Mouse (Mus musculus): ENCODE measurements around the gene Gm37240. TPM values are rescaled to one million over a fixed set of nuclear protein-coding genes. Genes with fewer than 3 reads are reported as not detected.
"Not testable (repeated sequence)": the region's sequence is repeated elsewhere in the genome, so short reads cannot be mapped to it uniquely, and the experiment has no call there.

The Gm37240 gene
- total RNA-seq, 2 experiments from 2014 or later = 38.8 to 39.2 TPM

DNA sequence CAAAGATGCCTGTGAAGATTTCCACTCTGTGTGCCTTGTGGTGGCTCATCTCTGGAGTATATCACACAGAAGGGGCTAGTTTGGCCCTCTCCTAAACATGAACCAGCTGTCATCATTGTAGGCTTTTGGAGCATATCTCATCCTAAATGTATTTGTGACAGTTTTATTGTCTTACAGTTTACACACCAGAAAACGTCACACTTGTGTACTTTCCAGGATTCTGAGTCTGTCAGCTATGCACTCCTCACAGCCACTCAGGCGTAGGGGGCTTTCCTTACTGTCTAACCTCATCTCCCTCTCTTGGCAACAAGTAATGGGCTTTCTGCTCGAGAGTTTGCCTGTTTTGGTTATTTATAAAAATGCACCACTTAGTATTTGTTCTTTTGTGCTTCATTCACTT is 1021.6 kb downstream of the Gm37240 start:
- DNase-seq (ENCODE audit: low spot score) = no peak
- intact Hi-C loops (cut with DNase I) = no loop called here

- intact Hi-C loops (cut with DNase I); DNase-seq (ENCODE audit: low spot score): not testable (repeated sequence)
Observed at GRCm38 (mm10) chr3:84861817-84862216, 1025.5 kb downstream of the Gm37240 start.

DNA sequence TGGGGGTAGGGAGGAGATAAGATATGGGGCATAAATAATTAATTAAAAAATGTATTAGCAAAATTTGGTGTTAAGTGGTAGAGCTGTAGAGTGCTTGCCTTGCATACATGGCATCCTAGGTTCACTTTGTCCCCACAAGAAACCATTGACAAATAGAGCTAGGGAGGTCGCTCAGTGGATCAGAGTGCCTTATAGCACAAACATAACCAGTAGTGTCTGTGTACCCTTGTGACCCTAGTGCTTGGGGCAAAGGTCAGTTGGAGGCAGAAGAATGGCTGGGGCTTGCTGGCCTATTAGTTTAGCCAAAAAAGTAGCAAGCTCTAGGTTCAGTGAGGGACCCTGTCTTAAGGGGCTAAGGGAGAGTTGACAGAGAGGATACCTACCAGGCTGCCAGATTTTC is 1026.6 kb downstream of the Gm37240 start:
- DNase-seq (ENCODE audit: low spot score) = no peak
- intact Hi-C loops (cut with DNase I) = no loop called here

GRCm38 (mm10) chr3:84854440-84854839 is 1032.9 kb downstream of the Gm37240 start:
- intact Hi-C loops (cut with DNase I) = no loop called here

DNA sequence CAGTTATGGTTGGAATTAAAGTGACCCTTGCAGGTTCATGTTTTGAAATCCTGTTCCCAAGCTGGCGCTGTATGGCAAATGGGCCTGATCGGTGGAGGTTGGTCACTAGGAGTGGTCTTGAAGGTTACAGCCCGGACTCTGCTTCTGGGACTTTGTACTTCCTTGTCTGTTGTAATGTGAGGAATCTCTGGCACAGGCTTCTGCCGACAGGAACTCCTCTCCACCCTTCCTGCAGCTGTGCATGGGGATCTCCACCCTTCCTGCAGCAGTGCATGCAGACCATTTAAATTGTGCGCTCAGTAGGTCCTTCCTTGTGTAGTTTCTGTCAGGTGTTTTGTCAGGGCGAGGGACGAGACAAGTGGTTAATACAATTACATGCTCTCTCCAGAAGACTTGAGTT is 1034.4 kb downstream of the Gm37240 start:
- intact Hi-C loops (cut with DNase I) = no loop called here
- peak; percentile 60 for DNase-seq (ENCODE audit: low spot score)

More at GRCm38 (mm10) chr3:84854440-84854839, 1032.9 kb downstream of the Gm37240 start:
- DNase-seq (ENCODE audit: low spot score) = no peak

DNA sequence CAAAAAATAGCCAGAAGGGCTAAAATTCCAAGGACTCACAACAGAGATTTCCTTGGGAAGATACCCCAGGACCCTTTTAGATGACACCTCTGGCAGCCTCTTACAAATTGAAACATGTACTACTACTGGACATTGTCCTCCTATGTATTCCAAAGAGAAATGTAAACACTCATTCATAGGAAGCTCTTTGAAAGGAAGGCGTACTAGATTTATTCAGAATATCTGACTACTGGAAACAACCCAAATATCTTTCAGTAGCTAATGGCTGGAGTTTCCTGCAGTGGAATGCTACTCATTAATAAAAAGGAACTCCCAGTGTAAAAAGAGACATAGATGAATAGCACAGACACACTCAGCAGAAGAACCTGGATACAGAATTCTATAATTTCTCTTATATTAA is 1035.5 kb downstream of the Gm37240 start:
- intact Hi-C loops (cut with DNase I) = no loop called here
- no peak for DNase-seq (ENCODE audit: low spot score)

- intact Hi-C loops (cut with DNase I) = no loop called here
- no peak for DNase-seq (ENCODE audit: low spot score)
Observed at GRCm38 (mm10) chr3:84850418-84850817, 1036.9 kb downstream of the Gm37240 start.

DNA sequence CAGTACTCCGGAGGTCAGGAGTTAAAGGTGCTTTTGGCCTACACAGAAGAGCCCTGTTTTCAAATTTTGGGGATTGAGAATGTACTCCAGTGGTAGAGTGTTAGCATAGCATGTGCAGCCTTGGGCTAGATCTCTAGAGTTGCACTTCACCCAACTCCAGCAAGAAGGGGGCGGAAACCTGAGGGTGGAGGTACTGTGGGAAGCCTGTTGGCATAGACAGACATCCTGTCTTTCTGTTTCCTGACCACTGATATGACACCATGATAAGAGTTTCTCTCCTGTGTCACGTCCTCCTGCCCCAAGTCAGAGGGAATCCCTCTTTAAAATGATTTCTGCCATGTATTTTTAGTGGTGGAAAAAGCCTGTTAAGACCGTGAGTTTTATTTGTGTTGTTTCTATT is 1038.5 kb downstream of the Gm37240 start:
- intact Hi-C loops (cut with DNase I) = no loop called here

DNA sequence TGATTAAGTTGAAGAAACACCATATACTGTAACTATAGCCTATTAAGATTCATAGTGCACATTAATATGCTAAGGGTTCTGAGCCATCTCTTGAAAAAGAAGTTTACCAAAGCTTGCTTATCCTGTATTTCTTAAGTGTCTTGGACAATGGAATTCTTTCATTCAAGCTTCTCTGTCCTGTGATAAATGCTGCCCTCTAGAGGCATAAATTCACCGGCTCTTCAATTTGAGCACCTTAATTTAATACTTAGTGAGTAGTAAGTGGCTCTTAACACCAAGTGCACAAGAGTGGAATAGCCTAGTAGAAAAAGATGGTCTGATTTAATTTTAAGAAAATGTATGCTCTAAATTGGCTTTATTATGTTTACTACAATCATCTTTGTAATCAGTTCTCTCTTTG is 1043.7 kb downstream of the Gm37240 start:
- intact Hi-C loops (cut with DNase I) = loop anchor here (1.0 to 2.0 kb wide), 2 partner anchors 150 to 229 kb away; no protein-coding TSS in a partner anchor
- no peak for DNase-seq (ENCODE audit: low spot score)

More for the DNA sequence above, 1038.5 kb downstream of the Gm37240 start:
- DNase-seq (ENCODE audit: low spot score) = no peak

DNA sequence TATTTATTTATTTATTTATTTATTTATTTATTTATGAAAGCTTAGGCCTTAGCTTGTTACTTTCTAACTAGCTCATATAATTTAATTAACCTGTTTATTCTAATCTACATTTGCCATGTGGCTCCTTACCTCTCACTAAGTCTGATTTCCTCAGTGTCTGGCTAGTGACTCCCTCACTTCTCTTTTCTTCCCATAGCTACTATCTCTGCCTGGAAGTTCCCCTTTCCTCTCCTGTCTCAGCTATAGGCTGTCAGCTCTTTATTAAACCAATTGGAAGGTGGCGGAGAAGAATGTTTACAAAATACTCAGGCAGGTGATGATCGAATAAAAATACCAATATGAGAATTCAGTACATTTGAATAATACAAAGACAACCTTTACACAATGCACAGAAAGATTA is 1044.5 kb downstream of the Gm37240 start:
- no peak for DNase-seq (ENCODE audit: low spot score)
- intact Hi-C loops (cut with DNase I) = loop anchor here (1.0 to 2.0 kb wide), 2 partner anchors 149 to 228 kb away; no protein-coding TSS in a partner anchor

DNA sequence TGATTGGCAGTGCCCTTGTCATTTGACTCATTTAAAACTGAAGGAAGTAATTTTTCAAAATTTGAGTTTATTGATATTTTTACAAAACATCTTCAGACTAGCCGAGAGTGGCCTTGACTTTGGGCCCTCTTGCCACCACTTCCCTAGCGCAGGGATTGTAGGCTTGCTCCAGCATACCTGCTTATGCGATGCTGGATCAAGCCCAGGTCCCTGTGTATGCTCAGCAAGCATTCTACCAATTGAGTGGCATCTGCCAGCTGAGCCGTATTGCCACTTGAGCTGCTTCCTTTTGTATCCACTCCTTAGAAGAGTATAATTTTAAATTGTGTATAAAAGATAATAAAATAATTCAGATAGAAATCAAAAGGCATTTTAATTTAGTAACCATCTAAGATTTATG is 1046.0 kb downstream of the Gm37240 start:
- intact Hi-C loops (cut with DNase I) = no loop called here
- DNase-seq (ENCODE audit: low spot score) = no peak

DNA sequence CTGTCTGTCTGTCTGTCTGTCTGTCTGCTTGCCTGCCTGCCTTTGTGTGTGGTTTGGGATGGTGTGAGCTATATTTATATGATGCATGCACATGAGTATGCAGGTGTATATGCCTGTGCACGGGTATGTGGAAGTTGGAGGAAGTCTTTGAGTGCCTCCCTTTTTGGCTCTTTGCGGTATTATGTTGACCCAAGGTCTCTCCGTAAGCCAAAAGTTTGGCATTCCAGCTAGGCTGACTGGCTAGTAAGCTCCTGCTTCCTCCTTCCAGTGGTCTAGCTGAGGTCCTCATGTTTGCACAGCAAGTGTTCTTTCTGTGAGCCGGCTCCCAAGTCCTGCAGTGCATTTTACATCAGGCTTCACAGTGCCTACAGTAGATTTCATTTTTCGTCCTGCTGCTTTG is 1047.8 kb downstream of the Gm37240 start:
- no peak for DNase-seq (ENCODE audit: low spot score)
- intact Hi-C loops (cut with DNase I) = no loop called here

- intact Hi-C loops (cut with DNase I) = no loop called here
Observed at GRCm38 (mm10) chr3:84837984-84838383, 1049.3 kb downstream of the Gm37240 start.

DNA sequence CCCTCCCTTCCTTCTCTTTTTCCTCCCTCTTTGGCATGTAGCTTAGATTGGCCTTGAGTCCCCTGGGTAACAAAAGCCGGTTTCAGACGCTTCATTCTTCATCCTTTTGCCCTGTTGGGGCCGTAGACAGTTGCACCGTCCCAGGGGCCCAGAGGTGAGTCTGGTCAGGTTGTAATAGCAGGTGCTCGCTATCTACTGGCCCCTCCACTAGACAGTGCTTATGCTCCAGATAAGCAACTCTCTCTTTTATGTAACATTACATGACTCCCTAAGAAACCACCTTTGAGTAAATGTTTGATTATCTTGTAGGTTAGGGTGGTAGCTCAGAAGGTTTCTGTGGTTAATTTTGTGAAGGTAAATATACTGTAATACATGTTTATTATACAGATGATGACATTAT is 1051.3 kb downstream of the Gm37240 start:
- no peak for DNase-seq (ENCODE audit: low spot score)
- intact Hi-C loops (cut with DNase I) = no loop called here

More at GRCm38 (mm10) chr3:84837984-84838383, 1049.3 kb downstream of the Gm37240 start:
- DNase-seq (ENCODE audit: low spot score) = no peak

DNA sequence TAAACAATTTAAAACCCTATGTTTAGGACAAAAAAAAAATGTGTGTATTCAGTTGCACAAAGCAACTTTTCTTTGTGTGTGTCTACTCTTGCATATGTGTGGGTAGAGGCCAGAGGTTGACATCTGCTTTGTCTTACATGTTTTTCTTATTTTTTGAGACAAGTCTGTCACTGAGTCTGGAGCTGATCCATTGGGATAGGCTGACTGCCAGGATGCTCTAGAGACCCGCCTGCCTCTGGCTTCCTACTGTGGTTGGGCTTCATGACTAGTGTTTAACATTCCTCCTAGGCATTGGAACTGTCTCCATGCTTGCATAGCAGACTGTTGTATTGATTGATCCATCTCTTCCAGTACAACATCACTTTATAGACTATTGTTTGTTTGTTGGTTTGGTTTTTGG is 1058.0 kb downstream of the Gm37240 start:
- DNase-seq (ENCODE audit: low spot score) = no peak
- intact Hi-C loops (cut with DNase I) = no loop called here

DNA sequence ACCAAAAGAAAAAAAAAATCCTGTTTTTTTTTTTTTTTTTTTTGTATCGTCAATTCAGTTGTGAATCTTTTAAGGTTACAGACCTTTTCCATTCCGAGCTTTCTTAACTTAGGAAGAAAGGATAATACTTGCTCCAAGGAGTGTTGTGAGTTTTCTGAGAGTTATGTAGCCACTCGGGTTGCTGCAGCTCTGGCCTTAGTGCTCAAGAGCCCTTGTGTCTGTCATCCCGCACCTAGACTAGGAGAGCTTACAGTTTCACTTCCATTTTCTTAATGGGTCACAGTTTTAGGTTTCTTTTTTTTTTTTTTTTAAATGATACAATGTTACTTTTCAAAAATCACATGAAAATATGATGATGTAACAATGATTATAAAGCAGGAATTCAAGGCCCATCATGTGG is 1059.7 kb downstream of the Gm37240 start:
- DNase-seq (ENCODE audit: low spot score) = no peak
- intact Hi-C loops (cut with DNase I) = no loop called here

DNA sequence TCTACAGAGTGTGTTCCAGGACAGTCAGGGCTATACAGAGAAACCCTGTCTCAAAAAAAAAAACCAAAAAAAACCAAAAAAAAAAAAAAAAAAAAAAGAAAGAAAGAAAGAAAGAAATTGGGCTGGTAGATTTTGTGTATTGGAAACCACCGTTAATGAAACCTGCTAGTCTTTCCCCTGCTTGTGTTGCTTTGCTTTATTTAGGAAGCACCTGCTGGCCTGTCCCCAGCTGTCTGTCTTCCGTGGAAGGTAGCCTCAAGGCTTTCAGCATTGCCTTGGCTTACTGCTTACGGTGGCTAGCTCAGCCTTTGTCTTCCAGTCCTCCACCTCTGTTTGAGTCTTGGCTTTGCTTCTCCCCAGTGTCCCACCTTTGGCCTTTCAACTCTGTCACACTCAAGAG is 1060.4 kb downstream of the Gm37240 start:
- intact Hi-C loops (cut with DNase I) = no loop called here
- no peak for DNase-seq (ENCODE audit: low spot score)

DNA sequence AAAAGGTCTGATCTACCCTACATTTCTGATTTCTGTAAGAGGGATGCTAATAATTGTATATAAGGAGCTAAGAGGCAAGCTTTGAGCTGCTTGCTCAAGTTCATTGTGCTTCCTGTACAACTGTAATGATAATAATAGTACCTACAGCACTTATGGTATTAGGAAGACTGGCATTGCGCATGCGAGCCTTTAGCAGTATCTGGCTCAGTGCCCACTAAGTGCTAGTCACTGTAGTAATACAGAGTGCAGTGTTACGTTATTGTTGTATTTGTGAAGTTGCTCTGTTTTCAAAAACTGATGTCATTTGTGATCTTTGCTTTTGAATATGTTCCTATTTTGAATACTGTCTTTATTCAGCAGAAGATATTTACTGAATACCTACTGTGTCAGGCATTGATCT is 1060.9 kb downstream of the Gm37240 start:
- no peak for DNase-seq (ENCODE audit: low spot score)
- intact Hi-C loops (cut with DNase I) = no loop called here

- intact Hi-C loops (cut with DNase I) = no loop called here
- DNase-seq (ENCODE audit: low spot score) = no peak
Observed at GRCm38 (mm10) chr3:84825990-84826389, 1061.3 kb downstream of the Gm37240 start.

DNA sequence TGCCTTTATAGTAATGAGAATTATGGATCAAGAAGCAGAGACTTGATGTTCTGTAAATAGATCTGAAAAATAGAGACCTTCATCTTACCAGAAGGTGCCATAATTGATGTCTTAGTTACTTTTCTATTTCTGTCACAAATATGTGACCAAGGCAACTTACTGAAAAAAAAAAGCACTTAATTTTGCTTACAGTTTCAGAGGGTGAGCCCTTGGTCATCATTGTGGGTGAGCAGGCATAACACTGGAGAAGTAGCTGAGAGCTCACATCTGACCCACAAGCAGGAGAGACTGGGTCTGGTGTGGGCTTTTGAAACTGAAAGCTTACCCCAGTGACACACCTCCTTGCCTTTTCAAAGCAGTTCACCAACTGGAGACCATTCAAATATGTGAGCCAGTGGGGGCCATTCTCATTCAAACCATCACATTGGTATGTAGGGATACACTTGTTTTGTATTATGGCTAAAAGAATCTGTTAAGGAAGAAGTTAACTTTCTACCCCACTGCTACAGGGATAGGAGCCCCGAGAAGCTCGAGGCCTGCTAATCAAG is 1066.6 kb downstream of the Gm37240 start:
- intact Hi-C loops (cut with DNase I) = no loop called here
- DNase-seq (ENCODE audit: low spot score) = no peak

- intact Hi-C loops (cut with DNase I) = no loop called here
- DNase-seq (ENCODE audit: low spot score) = no peak
Observed at GRCm38 (mm10) chr3:84816951-84817350, 1070.4 kb downstream of the Gm37240 start.

DNA sequence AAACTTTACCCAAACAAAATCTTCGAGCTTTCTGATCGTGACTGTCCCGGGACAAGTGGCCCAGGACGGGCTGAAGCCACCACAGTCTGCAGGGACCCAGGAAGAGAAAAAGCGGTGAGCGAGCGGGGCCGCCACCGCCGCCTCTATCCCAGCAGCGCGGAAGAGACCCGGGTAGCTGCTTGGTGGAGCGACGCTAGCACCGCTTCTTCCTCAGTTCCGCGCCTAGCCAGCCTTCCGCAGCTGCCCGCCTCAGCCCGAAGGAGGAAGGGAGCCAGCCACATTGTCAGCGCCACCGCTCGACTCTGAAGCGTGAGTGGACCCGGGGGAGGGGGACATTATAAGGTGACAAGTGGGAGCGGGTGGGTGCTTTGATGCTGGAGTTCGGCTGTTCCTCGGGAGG is 1071.9 kb downstream of the Gm37240 start:
- intact Hi-C loops (cut with DNase I) = no loop called here
- peak; percentile 10 for DNase-seq (ENCODE audit: low spot score)
